Comparison of ENCODE assay signal across 18 mouse cellular contexts in the genomic region with DNA sequence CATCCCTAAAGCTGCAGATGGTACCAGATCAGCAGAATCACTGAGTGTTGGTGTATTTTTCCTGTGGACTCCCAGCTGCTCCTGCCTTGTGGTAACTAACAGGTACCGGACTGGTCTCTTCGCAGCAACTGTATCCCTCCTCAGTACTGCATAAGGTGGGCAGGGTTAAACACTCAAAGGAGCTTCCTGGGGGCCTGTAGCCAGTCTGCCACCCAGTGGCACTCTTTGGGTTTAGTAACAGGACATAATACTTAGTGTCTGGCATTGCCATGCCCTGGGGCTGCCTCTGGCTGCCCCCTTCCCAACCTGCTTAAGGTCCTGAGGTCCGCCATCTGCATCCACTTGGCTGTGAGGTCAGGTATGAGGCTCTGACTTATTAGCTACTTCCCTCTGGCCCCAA.
DNase-seq lines count a peak whose midpoint lies in the region; ATAC-seq and TF ChIP-seq lines count a peak whose summit lies in the region.
"Had no signal": no experiment of that assay in that cellular context is flagged by ENCODE, and none has a peak within 500 bp of the region (broad histone marks: within the 10 kb centered on the region; RNA-seq: fewer than 3 reads in every experiment).

No protein-coding gene starts in this region.

- no peaks in the 10 kb centered on the region for H3K9me3 ChIP-seq in forebrain, embryonic 14.5 days (replicated peaks; ENCODE audit: control insufficient read depth, low read length)
- H3K9me3 ChIP-seq in forebrain, embryonic 16.5 days (ENCODE audit: control insufficient read depth, low read length), result no peaks in the 10 kb centered on the region
- no peaks in the 10 kb centered on the region for H3K9me3 ChIP-seq in midbrain, postnatal 0 days (ENCODE audit: low read length)
- H3K9me3 ChIP-seq in midbrain, embryonic 10.5 days (replicated peaks), result no peaks in the 10 kb centered on the region
- H3K9me3 ChIP-seq: embryonic facial prominence, embryonic 13.5 days; heart, embryonic 13.5 days; megakaryocyte, embryonic 14.5 days had no signal

- no peak overlapping the region for H3K9ac ChIP-seq in forebrain, embryonic 14.5 days (ENCODE audit: low read length)
- H3K9ac ChIP-seq in forebrain, embryonic 16.5 days (replicated peaks; ENCODE audit: low read depth, low read length), result no peak overlapping the region
- H3K9ac ChIP-seq in midbrain, postnatal 0 days (replicated peaks; ENCODE audit: low read length, poor library complexity, severe bottlenecking), result no peak overlapping the region
- H3K9ac ChIP-seq: embryonic facial prominence, embryonic 13.5 days; heart, embryonic 13.5 days had no signal

- no peak overlapping the region for H3K4me3 ChIP-seq in forebrain, embryonic 14.5 days (ENCODE audit: low read depth, low read length)
- H3K4me3 ChIP-seq in forebrain, embryonic 16.5 days (replicated peaks; ENCODE audit: low read length), result no peak overlapping the region
- no peak overlapping the region for H3K4me3 ChIP-seq in midbrain, postnatal 0 days (ENCODE audit: low read depth, low read length)
- H3K4me3 ChIP-seq in midbrain, embryonic 10.5 days, result no peak overlapping the region
- H3K4me3 ChIP-seq: embryonic facial prominence, embryonic 13.5 days; heart, embryonic 13.5 days; myocyte had no signal

- H3K36me3 ChIP-seq in forebrain, embryonic 14.5 days (ENCODE audit: control insufficient read depth, insufficient read depth, low read length), result no peaks in the 10 kb centered on the region
- H3K36me3 ChIP-seq in forebrain, embryonic 16.5 days (ENCODE audit: control insufficient read depth, insufficient read depth), result no peaks in the 10 kb centered on the region
- H3K36me3 ChIP-seq in midbrain, postnatal 0 days (ENCODE audit: insufficient read depth, low read length), result no peaks in the 10 kb centered on the region
- H3K36me3 ChIP-seq in midbrain, embryonic 10.5 days, result no peaks in the 10 kb centered on the region
- H3K36me3 ChIP-seq: embryonic facial prominence, embryonic 13.5 days; heart, embryonic 13.5 days had no signal

- no peaks in the 10 kb centered on the region for H3K27me3 ChIP-seq in forebrain, embryonic 14.5 days (replicated peaks; ENCODE audit: control insufficient read depth, insufficient read depth, low read length)
- no peaks in the 10 kb centered on the region for H3K27me3 ChIP-seq in forebrain, embryonic 16.5 days (replicated peaks; ENCODE audit: control insufficient read depth, insufficient read depth, low read length)
- H3K27me3 ChIP-seq in midbrain, postnatal 0 days (ENCODE audit: insufficient read depth, low read length), result 0 out of 2 replicates have a peak, but pooled peaks cover 3% of the 10 kb centered on the region
- H3K27me3 ChIP-seq in midbrain, embryonic 10.5 days (ENCODE audit: low read depth, poor library complexity, severe bottlenecking), result no peaks in the 10 kb centered on the region
- H3K27me3 ChIP-seq: embryonic facial prominence, embryonic 13.5 days; heart, embryonic 13.5 days had no signal

- ATAC-seq in forebrain, embryonic 14.5 days, result no peak
- ATAC-seq in forebrain, embryonic 16.5 days, result no peak
- no peak for ATAC-seq in midbrain, postnatal 0 days (ENCODE audit: low FRiP score)
- ATAC-seq: inflammation-experienced regulatory T-cells, adult 6 months had no signal

- DNase-seq in forebrain, embryonic 14.5 days (ENCODE audit: low spot score), result peak; percentile 34
- peak; percentile 58 for DNase-seq in midbrain, postnatal 0 days (ENCODE audit: low spot score)
- DNase-seq in midbrain, embryonic 10.5 days (ENCODE audit: low spot score), result no peak
- peak; percentile 49 for DNase-seq in naive thymus-derived CD4-positive, alpha-beta T cell, adult 2 months (ENCODE audit: low read depth)
- DNase-seq in thymus, postnatal 4 days, result peak; percentile 65
- DNase-seq in frontal cortex, postnatal 14 days (ENCODE audit: low spot score in 2 of 2), result no peak
- DNase-seq in adrenal gland, adult 8-10 months, result no peak
- DNase-seq: adrenal gland, adult 2 months; cerebellum, postnatal 36 days; kidney, postnatal 14 days; right cerebral cortex, postnatal 25 days had no signal

- H3K4me2 ChIP-seq in forebrain, embryonic 14.5 days (ENCODE audit: low read length), result no peak overlapping the region
- no peak overlapping the region for H3K4me2 ChIP-seq in forebrain, embryonic 16.5 days (ENCODE audit: low read length)
- no peak overlapping the region for H3K4me2 ChIP-seq in midbrain, postnatal 0 days (ENCODE audit: low read depth, low read length, poor library complexity, severe bottlenecking)
- H3K4me2 ChIP-seq: embryonic facial prominence, embryonic 13.5 days; heart, embryonic 13.5 days; liver, embryonic 11.5 days had no signal

- no peak overlapping the region for H3K27ac ChIP-seq in forebrain, embryonic 14.5 days (ENCODE audit: low read depth, low read length)
- H3K27ac ChIP-seq in forebrain, embryonic 16.5 days (ENCODE audit: low read length), result no peak overlapping the region
- no peak overlapping the region for H3K27ac ChIP-seq in midbrain, postnatal 0 days (ENCODE audit: low read depth, low read length)
- H3K27ac ChIP-seq in midbrain, embryonic 10.5 days (replicated peaks), result no peak overlapping the region
- H3K27ac ChIP-seq: embryonic facial prominence, embryonic 13.5 days; heart, embryonic 13.5 days had no signal

- WGBS in forebrain, embryonic 14.5 days, result 91% methylated on average over 3 of the region's 3 CpGs
- 78% methylated on average over 3 of the region's 3 CpGs for WGBS in forebrain, embryonic 16.5 days
- 81% methylated on average over 3 of the region's 3 CpGs for WGBS in midbrain, postnatal 0 days
- WGBS in midbrain, embryonic 10.5 days, result 89% methylated on average over 3 of the region's 3 CpGs

- peak; percentile 57 for TF ChIP-seq CTCF in midbrain, postnatal 0 days (IDR thresholded peaks at IDR 0.05)

- H3K4me1 ChIP-seq in forebrain, embryonic 14.5 days (ENCODE audit: control insufficient read depth, insufficient read depth, low read length), result peaks cover 7% of the 10 kb centered on the region
- H3K4me1 ChIP-seq in forebrain, embryonic 16.5 days (replicated peaks; ENCODE audit: control insufficient read depth, insufficient read depth, low read length), result peaks cover 3% of the 10 kb centered on the region
- peaks cover 9% of the 10 kb centered on the region; the same call in 1 of the 2 replicates for H3K4me1 ChIP-seq in midbrain, postnatal 0 days (ENCODE audit: insufficient read depth, low read length)
- H3K4me1 ChIP-seq in midbrain, embryonic 10.5 days, result peaks cover 7% of the 10 kb centered on the region; the same call in 1 of the 2 replicates
- H3K4me1 ChIP-seq: embryonic facial prominence, embryonic 13.5 days; heart, embryonic 13.5 days; megakaryocyte, embryonic 14.5 days had no signal

Comparison
In these comparisons a context has a peak if more than half of its experiments do, and no peak if none do; other contexts are left out.
1. DNase-seq: peak in forebrain, embryonic 14.5 days (single experiment), midbrain, postnatal 0 days (single experiment), naive thymus-derived CD4-positive, alpha-beta T cell, adult 2 months (single experiment) and thymus, postnatal 4 days (single experiment); none in midbrain, embryonic 10.5 days (single experiment), frontal cortex, postnatal 14 days (0 of 2) and adrenal gland, adult 8-10 months (single experiment).